Mouse (Mus musculus): ENCODE measurements at regions not wholly inside any gene's neighbourhood (a gene's known extent, or its start where the extent isn't known, plus 50 kb on each side); places are given as distances from the start of the nearest gene placed in this dataset.

DNA sequence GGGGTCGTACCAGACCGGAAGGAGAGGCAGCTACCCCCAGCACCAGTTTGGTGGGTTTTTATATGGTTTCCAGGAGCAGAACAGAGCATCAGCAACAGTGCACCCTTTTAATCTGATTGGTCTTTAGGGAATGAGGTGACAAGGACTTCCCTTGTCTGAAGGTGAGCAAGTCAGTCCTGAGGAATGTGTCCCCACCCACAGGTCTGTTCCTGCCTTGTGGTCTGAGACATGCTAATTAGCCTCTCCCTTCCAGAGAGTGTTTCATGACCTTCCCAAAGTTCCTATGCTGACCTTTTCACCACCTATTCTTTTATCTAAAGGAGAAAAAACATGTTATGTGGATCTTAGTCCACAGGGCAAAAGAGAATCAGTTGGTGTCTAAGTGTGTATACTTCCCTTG, 107.9 kb downstream of the Car2 start:
- no peaks in the 10 kb centered on the region; the same call in 1 of the 2 replicates for H3K4me1 ChIP-seq (ENCODE audit: insufficient read depth)
- no peak for TF ChIP-seq CTCF (IDR thresholded peaks at IDR 0.05; ENCODE audit: low read depth)
- no peak overlapping the region for H3K4me3 ChIP-seq (ENCODE audit: low read depth, low read length)
- no peak for ATAC-seq (ENCODE audit: insufficient read depth)
- no peak overlapping the region for H3K27ac ChIP-seq (ENCODE audit: low read depth)
- H3K9ac ChIP-seq, result no peak overlapping the region
- no peaks in the 10 kb centered on the region for H3K9me3 ChIP-seq (ENCODE audit: low read depth, low read length)
- no peaks in the 10 kb centered on the region for H3K27me3 ChIP-seq (ENCODE audit: insufficient read depth, low read length)
- WGBS, result 80% methylated on average over 2 of the region's 2 CpGs
- DNase-seq, result no peak
- no peak overlapping the region for H3K4me2 ChIP-seq
- H3K36me3 ChIP-seq (ENCODE audit: insufficient read depth), result no peaks in the 10 kb centered on the region

DNA sequence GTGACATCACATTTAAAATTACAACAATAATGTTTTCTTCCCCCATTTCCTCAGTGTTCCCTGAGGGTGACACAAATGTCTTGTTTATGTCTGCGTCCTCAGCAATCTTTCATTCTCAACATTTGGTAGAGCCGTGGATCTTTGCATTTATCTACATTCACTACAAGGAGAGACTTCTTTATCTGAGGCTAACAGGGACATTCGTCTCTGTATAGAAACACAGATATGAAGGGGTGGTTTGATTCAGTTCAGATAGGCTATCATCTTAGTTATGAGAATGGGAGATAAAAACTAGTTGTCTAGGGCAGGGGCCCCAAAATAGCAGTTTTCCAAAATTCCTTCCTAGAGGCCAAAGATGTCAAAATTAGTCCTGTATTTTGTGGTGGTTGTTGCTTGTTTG, 111.2 kb downstream of the Car2 start:
- no peak for TF ChIP-seq CTCF (IDR thresholded peaks at IDR 0.05; ENCODE audit: low read depth)
- Histone ChIP-seq H3K27me3 (ENCODE audit: insufficient read depth, low read length) (no peaks in the 10 kb centered on the region), H3K4me3 (ENCODE audit: low read depth, low read length) (no peak overlapping the region), H3K27ac (ENCODE audit: low read depth) (no peak overlapping the region), H3K9ac (no peak overlapping the region), H3K36me3 (ENCODE audit: insufficient read depth) (no peaks in the 10 kb centered on the region), H3K4me1 (ENCODE audit: insufficient read depth) (no peaks in the 10 kb centered on the region; the same call in 1 of the 2 replicates), H3K9me3 (ENCODE audit: low read depth, low read length) (no peaks in the 10 kb centered on the region), H3K4me2 (no peak overlapping the region)
- ATAC-seq (ENCODE audit: insufficient read depth) (no peak), DNase-seq (no peak)
- WGBS, result 37% methylated on average over 3 of the region's 3 CpGs

DNA sequence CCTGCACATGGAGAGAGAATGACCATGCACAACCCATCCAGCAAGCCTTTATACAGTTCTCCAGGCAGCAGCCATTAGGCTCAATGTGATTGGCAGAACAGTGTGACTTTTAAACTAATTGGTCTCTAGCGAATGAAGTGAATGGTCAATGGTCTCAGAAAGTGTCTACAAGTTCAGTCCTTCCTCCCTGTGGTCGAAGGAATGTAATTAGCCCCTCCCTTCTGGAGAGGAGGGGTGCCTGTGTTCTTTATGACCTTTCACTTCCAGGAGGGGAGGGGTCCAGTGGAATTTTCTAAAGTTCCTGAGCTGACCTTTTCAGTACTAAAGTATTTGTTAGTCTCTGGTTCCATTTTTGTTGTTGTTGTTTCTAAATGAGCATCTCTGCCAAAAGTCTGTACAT, 112.4 kb downstream of the Car2 start:
- Histone ChIP-seq H3K4me1 (ENCODE audit: insufficient read depth) (no peaks in the 10 kb centered on the region; the same call in 1 of the 2 replicates), H3K36me3 (ENCODE audit: insufficient read depth) (no peaks in the 10 kb centered on the region), H3K4me3 (ENCODE audit: low read depth, low read length) (no peak overlapping the region), H3K9ac (no peak overlapping the region), H3K9me3 (ENCODE audit: low read depth, low read length) (no peaks in the 10 kb centered on the region), H3K27ac (ENCODE audit: low read depth) (no peak overlapping the region), H3K4me2 (no peak overlapping the region), H3K27me3 (ENCODE audit: insufficient read depth, low read length) (no peaks in the 10 kb centered on the region)
- 58% methylated on average over 2 of the region's 2 CpGs for WGBS
- no peak for DNase-seq
- no peak for ATAC-seq (ENCODE audit: insufficient read depth)
- no peak for TF ChIP-seq CTCF (IDR thresholded peaks at IDR 0.05; ENCODE audit: low read depth)

DNA sequence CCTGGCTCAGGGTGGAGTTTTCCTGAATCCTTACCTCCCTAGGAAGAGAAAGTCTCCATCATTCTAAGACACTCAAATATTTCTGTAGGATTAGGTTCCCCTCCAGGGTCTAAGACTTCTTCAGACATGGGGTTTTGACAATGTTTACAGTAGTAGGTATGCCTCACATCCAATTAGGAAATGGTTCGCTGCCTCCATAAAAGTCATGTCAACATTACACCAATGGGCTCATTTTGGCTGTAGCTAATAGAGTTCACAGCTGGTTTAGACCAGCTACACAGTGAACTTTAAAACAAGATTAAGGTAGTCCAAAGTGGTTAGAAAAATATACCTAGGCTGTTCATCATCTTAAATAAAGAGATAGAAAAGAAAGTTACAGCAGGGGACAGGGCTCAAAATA, 113.3 kb downstream of the Car2 start:
- H3K27ac ChIP-seq (ENCODE audit: low read depth), result no peak overlapping the region
- TF ChIP-seq CTCF (IDR thresholded peaks at IDR 0.05; ENCODE audit: low read depth), result no peak
- DNase-seq, result no peak
- no peak overlapping the region for H3K4me3 ChIP-seq (ENCODE audit: low read depth, low read length)
- H3K4me2 ChIP-seq, result no peak overlapping the region
- no peak overlapping the region for H3K9ac ChIP-seq
- H3K36me3 ChIP-seq (ENCODE audit: insufficient read depth), result no peaks in the 10 kb centered on the region
- ATAC-seq (ENCODE audit: insufficient read depth), result no peak
- no peaks in the 10 kb centered on the region for H3K27me3 ChIP-seq (ENCODE audit: insufficient read depth, low read length)
- no peaks in the 10 kb centered on the region for H3K9me3 ChIP-seq (ENCODE audit: low read depth, low read length)
- no peaks in the 10 kb centered on the region; the same call in 1 of the 2 replicates for H3K4me1 ChIP-seq (ENCODE audit: insufficient read depth)
- 80% methylated on average over 1 of the region's 1 CpGs for WGBS

DNA sequence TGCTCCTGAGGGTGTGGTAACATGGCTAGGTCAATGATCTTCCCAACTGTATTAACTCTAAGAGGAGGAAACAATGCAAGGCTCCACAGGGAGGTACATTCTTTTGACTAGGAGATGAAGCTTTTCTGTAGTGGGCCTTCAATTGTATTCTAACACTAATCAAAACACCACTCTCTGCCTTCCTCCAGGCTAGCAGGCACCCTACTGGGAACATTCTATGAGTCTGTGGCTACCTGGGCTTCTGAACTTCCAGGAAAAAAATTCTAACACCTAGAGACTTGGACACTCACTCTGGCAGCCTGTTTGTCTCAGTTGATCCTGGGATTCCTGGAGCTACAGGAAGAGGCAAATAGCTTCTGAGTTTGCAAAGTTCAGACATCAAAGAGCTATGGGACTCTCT, 113.8 kb downstream of the Car2 start:
- H3K9me3 ChIP-seq (ENCODE audit: low read depth, low read length), result no peaks in the 10 kb centered on the region
- TF ChIP-seq CTCF (IDR thresholded peaks at IDR 0.05; ENCODE audit: low read depth), result no peak
- H3K27ac ChIP-seq (ENCODE audit: low read depth), result no peak overlapping the region
- no peak overlapping the region for H3K9ac ChIP-seq
- H3K4me2 ChIP-seq, result no peak overlapping the region
- no peaks in the 10 kb centered on the region for H3K27me3 ChIP-seq (ENCODE audit: insufficient read depth, low read length)
- H3K36me3 ChIP-seq (ENCODE audit: insufficient read depth), result no peaks in the 10 kb centered on the region
- no peak overlapping the region for H3K4me3 ChIP-seq (ENCODE audit: low read depth, low read length)
- DNase-seq, result no peak
- H3K4me1 ChIP-seq (ENCODE audit: insufficient read depth), result no peaks in the 10 kb centered on the region; the same call in 1 of the 2 replicates
- ATAC-seq (ENCODE audit: insufficient read depth), result no peak

DNA sequence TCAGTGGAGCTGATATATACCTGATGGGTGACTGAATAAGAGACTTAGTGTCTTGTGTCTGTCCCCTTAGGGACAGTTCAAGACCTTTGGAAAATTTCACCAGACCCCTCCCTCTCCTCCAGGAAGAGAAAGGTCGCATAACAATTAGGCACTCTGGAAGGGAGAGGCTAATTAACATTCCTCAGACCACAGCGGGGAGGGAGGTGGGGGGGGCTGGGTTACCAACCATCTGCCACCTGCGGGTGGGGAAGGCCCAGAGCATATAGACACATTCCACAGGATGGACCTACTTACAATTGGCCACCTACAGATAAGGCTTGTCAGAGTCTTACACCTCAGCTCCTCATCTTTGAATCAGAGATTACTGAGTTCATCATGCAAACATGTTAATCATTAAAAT, 114.6 kb downstream of the Car2 start:
- ATAC-seq (ENCODE audit: insufficient read depth) (0 out of 2 replicates have a peak, but pooled peaks have one; percentile 11), DNase-seq (no peak)
- Histone ChIP-seq H3K36me3 (ENCODE audit: insufficient read depth) (no peaks in the 10 kb centered on the region), H3K4me2 (no peak overlapping the region), H3K27ac (ENCODE audit: low read depth) (no peak overlapping the region), H3K4me3 (ENCODE audit: low read depth, low read length) (no peak overlapping the region), H3K9me3 (ENCODE audit: low read depth, low read length) (no peaks in the 10 kb centered on the region), H3K27me3 (ENCODE audit: insufficient read depth, low read length) (no peaks in the 10 kb centered on the region), H3K4me1 (ENCODE audit: insufficient read depth) (no peaks in the 10 kb centered on the region; the same call in 1 of the 2 replicates), H3K9ac (no peak overlapping the region)
- WGBS, result 14% methylated on average over 3 of the region's 3 CpGs
- no peak for TF ChIP-seq CTCF (IDR thresholded peaks at IDR 0.05; ENCODE audit: low read depth)

DNA sequence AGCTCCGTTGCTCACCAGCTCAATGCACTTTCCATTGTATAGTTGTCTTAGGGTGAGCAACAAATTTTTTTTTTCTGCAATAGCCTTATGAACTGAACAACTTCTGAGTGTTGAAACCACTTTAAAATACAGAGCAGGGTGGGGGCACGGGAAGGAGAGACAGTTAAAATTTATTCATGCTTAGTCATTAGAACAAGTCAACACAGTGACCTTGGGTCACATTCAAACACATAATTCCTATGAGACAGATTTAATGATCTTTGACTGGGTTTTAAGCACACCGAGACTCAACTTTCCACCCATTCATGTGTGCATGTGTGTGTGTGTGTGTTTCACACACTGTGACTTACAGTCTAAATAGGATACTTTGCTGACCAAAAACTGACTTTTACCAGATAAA, 121.7 kb downstream of the Car2 start:
- DNase-seq (no peak), ATAC-seq (ENCODE audit: insufficient read depth) (no peak)
- no peaks in the 10 kb centered on the region for H3K36me3 ChIP-seq (ENCODE audit: insufficient read depth)
- no peak overlapping the region for H3K9ac ChIP-seq
- no peaks in the 10 kb centered on the region for H3K9me3 ChIP-seq (ENCODE audit: low read depth, low read length)
- 73% methylated on average over 3 of the region's 3 CpGs for WGBS
- no peak overlapping the region for H3K4me3 ChIP-seq (ENCODE audit: low read depth, low read length)
- no peak overlapping the region for H3K27ac ChIP-seq (ENCODE audit: low read depth)
- H3K27me3 ChIP-seq (ENCODE audit: insufficient read depth, low read length), result no peaks in the 10 kb centered on the region
- H3K4me2 ChIP-seq, result no peak overlapping the region
- H3K4me1 ChIP-seq (ENCODE audit: insufficient read depth), result no peaks in the 10 kb centered on the region
- TF ChIP-seq CTCF (IDR thresholded peaks at IDR 0.05; ENCODE audit: low read depth), result no peak

DNA sequence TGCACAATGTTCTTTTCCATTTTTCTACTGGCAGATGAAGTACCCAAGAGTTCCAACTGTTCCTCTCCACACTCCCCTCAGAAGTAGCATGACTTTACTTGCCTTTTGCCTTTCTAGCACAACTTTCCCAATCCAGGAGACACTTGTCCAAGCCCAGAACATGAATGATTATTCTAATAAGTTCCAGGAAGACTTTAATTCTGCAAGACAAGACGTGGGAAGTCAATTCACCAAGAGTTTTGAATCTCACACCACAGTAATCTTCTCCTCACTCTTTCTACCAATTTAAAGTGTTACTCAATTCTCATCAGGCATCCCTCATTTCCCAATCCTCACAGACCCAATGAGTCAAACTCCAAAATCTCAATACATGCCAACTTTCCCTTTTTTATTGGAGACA, 122.4 kb downstream of the Car2 start:
- 80% methylated on average over 1 of the region's 1 CpGs for WGBS
- DNase-seq (no peak), ATAC-seq (ENCODE audit: insufficient read depth) (no peak)
- no peaks in the 10 kb centered on the region for H3K4me1 ChIP-seq (ENCODE audit: insufficient read depth)
- H3K4me2 ChIP-seq, result no peak overlapping the region
- no peak overlapping the region for H3K9ac ChIP-seq
- H3K36me3 ChIP-seq (ENCODE audit: insufficient read depth), result no peaks in the 10 kb centered on the region
- no peak overlapping the region for H3K4me3 ChIP-seq (ENCODE audit: low read depth, low read length)
- no peak overlapping the region for H3K27ac ChIP-seq (ENCODE audit: low read depth)
- no peaks in the 10 kb centered on the region for H3K27me3 ChIP-seq (ENCODE audit: insufficient read depth, low read length)
- no peak for TF ChIP-seq CTCF (IDR thresholded peaks at IDR 0.05; ENCODE audit: low read depth)
- no peaks in the 10 kb centered on the region for H3K9me3 ChIP-seq (ENCODE audit: low read depth, low read length)

Measured in lung, embryonic 14.5 days (tissue).